Comparison of ENCODE assay signal across 17 mouse cellular contexts in the genomic region with DNA sequence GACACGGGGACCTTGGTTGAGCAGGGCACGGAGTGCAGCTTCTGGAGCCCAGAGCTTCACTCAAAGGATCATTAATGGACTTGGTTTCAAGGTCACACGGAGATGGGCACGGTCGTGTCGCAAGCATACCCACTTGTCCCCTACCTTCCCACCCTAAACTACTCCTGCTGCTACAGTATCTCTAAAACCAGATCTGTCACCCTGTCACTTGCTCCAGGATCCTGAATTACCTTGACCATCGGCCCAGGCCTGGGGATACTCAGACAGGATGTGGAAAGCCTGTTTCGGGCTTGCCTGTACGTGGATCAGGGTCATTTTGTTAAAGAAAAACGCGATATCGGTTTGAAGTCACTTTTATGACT. TPM values are rescaled to one million over a fixed set of nuclear protein-coding genes. Genes with fewer than 3 reads are reported as not detected.
DNase-seq lines count a peak whose midpoint lies in the region; ATAC-seq and TF ChIP-seq lines count a peak whose summit lies in the region.
"Had no signal": no experiment of that assay in that cellular context is flagged by ENCODE, and none has a peak within 500 bp of the region (broad histone marks: within the 10 kb centered on the region; RNA-seq: fewer than 3 reads in every experiment).

No protein-coding gene starts in this region.

- TF ChIP-seq CTCF in kidney, adult 2 months (conservative IDR thresholded peaks at IDR 0.05; ENCODE audit: insufficient read depth, insufficient read length, low read depth, low read length) = no peak

- no peaks in the 10 kb centered on the region for H3K27me3 ChIP-seq in kidney, adult 2 months (replicated peaks; ENCODE audit: control insufficient read depth, insufficient read depth, low read length)
- peaks cover 88% of the 10 kb centered on the region for H3K27me3 ChIP-seq in hindbrain, embryonic 15.5 days
- H3K27me3 ChIP-seq in kidney, embryonic 15.5 days = peaks cover 4% of the 10 kb centered on the region; the same call in 1 of the 2 replicates
- H3K27me3 ChIP-seq in neural tube, embryonic 12.5 days (replicated peaks) = no peaks in the 10 kb centered on the region
- peaks cover 97% of the 10 kb centered on the region for H3K27me3 ChIP-seq in forebrain, embryonic 14.5 days (replicated peaks; ENCODE audit: control insufficient read depth, insufficient read depth, low read length)
- H3K27me3 ChIP-seq: Patski had no signal

- ATAC-seq in hindbrain, embryonic 15.5 days (ENCODE audit: low FRiP score, low read depth) = no peak
- ATAC-seq in kidney, embryonic 15.5 days (replicated peaks; ENCODE audit: low FRiP score) = no peak
- ATAC-seq in neural tube, embryonic 12.5 days (ENCODE audit: low FRiP score, low read depth) = no peak
- ATAC-seq in monocyte, adult 5-6 weeks (replicated peaks; ENCODE audit: insufficient number of reproducible peaks, low FRiP score, low TSS enrichment, poor library complexity, severe bottlenecking) = no peak
- ATAC-seq in forebrain, embryonic 14.5 days = no peak
- ATAC-seq: forebrain, embryonic 15.5 days; liver, embryonic 12.5 days; Patski had no signal

- 16% methylated on average over 12 of the region's 12 CpGs for WGBS in kidney, adult 2 months
- 9% methylated on average over 12 of the region's 12 CpGs for WGBS in hindbrain, embryonic 15.5 days
- WGBS in kidney, embryonic 15.5 days = 5% methylated on average over 12 of the region's 12 CpGs
- WGBS in neural tube, embryonic 12.5 days = 1% methylated on average over 12 of the region's 12 CpGs
- WGBS in forebrain, embryonic 14.5 days = 6% methylated on average over 12 of the region's 12 CpGs

- peaks cover 16% of the 10 kb centered on the region for H3K4me1 ChIP-seq in kidney, adult 2 months (ENCODE audit: control insufficient read depth, insufficient read depth, low read length)
- H3K4me1 ChIP-seq in hindbrain, embryonic 15.5 days (replicated peaks) = peaks cover 17% of the 10 kb centered on the region
- H3K4me1 ChIP-seq in kidney, embryonic 15.5 days = peaks cover 75% of the 10 kb centered on the region
- H3K4me1 ChIP-seq in neural tube, embryonic 12.5 days = peaks cover 40% of the 10 kb centered on the region
- no peaks in the 10 kb centered on the region for H3K4me1 ChIP-seq in forebrain, embryonic 14.5 days (ENCODE audit: control insufficient read depth, insufficient read depth, low read length)

- H3K36me3 ChIP-seq in kidney, adult 2 months (ENCODE audit: control insufficient read depth, insufficient read depth, low read length) = peaks cover 2% of the 10 kb centered on the region; the same call in 1 of the 2 replicates
- H3K36me3 ChIP-seq in hindbrain, embryonic 15.5 days = no peaks in the 10 kb centered on the region
- peaks cover 20% of the 10 kb centered on the region for H3K36me3 ChIP-seq in kidney, embryonic 15.5 days
- H3K36me3 ChIP-seq in neural tube, embryonic 12.5 days = peaks cover 18% of the 10 kb centered on the region
- no peaks in the 10 kb centered on the region for H3K36me3 ChIP-seq in forebrain, embryonic 14.5 days (ENCODE audit: control insufficient read depth, insufficient read depth, low read length)
- H3K36me3 ChIP-seq: embryonic facial prominence, embryonic 13.5 days; forebrain, embryonic 15.5 days; liver, embryonic 12.5 days; midbrain, embryonic 12.5 days had no signal

- peak overlapping the region; percentile 53 for H3K4me2 ChIP-seq in hindbrain, embryonic 15.5 days
- peak overlapping the region; percentile 92 for H3K4me2 ChIP-seq in kidney, embryonic 15.5 days
- H3K4me2 ChIP-seq in neural tube, embryonic 12.5 days (replicated peaks) = peak overlapping the region; percentile 99
- H3K4me2 ChIP-seq in forebrain, embryonic 14.5 days (ENCODE audit: low read length) = no peak overlapping the region
- H3K4me2 ChIP-seq: embryonic facial prominence, embryonic 13.5 days; forebrain, embryonic 15.5 days; liver, embryonic 12.5 days; midbrain, embryonic 12.5 days had no signal

- H3K9ac ChIP-seq in hindbrain, embryonic 15.5 days = no peak overlapping the region
- peak overlapping the region; percentile 62 for H3K9ac ChIP-seq in kidney, embryonic 15.5 days
- H3K9ac ChIP-seq in neural tube, embryonic 12.5 days = peak overlapping the region; percentile 100
- no peak overlapping the region for H3K9ac ChIP-seq in forebrain, embryonic 14.5 days (ENCODE audit: low read length)
- H3K9ac ChIP-seq: embryonic facial prominence, embryonic 13.5 days; forebrain, embryonic 15.5 days; liver, embryonic 12.5 days; midbrain, embryonic 12.5 days had no signal

- DNase-seq in kidney, adult 2 months = no peak
- DNase-seq in kidney, postnatal 10 days = no peak
- DNase-seq in forebrain, embryonic 14.5 days (ENCODE audit: low spot score) = no peak
- DNase-seq in cerebellum, adult 8-10 months = no peak
- DNase-seq: cerebellum, adult 9-11 months; heart, adult 18-20 months; heart, postnatal 36 days had no signal

- H3K27ac ChIP-seq in kidney, adult 2 months (ENCODE audit: insufficient read depth, low read depth, low read length) = peak overlapping the region; percentile 39
- H3K27ac ChIP-seq in hindbrain, embryonic 15.5 days (replicated peaks) = no peak overlapping the region
- H3K27ac ChIP-seq in kidney, embryonic 15.5 days = peak overlapping the region; percentile 90
- H3K27ac ChIP-seq in neural tube, embryonic 12.5 days = peak overlapping the region; percentile 99
- H3K27ac ChIP-seq in forebrain, embryonic 14.5 days (ENCODE audit: low read depth, low read length) = no peak overlapping the region
- H3K27ac ChIP-seq: embryonic facial prominence, embryonic 13.5 days; forebrain, embryonic 15.5 days; liver, embryonic 12.5 days; midbrain, embryonic 12.5 days had no signal

- H3K9me3 ChIP-seq in hindbrain, embryonic 15.5 days = no peaks in the 10 kb centered on the region
- no peaks in the 10 kb centered on the region for H3K9me3 ChIP-seq in kidney, embryonic 15.5 days (replicated peaks)
- H3K9me3 ChIP-seq in neural tube, embryonic 12.5 days = no peaks in the 10 kb centered on the region
- no peaks in the 10 kb centered on the region for H3K9me3 ChIP-seq in forebrain, embryonic 14.5 days (replicated peaks; ENCODE audit: control insufficient read depth, low read length)
- H3K9me3 ChIP-seq: embryonic facial prominence, embryonic 13.5 days; forebrain, embryonic 15.5 days; liver, embryonic 12.5 days; midbrain, embryonic 12.5 days had no signal

- peak overlapping the region; percentile 39 for H3K4me3 ChIP-seq in kidney, adult 2 months (ENCODE audit: insufficient read depth, low read depth, low read length)
- H3K4me3 ChIP-seq in hindbrain, embryonic 15.5 days = peak overlapping the region; percentile 22; the same call in 1 of the 2 replicates
- peak overlapping the region; percentile 69 for H3K4me3 ChIP-seq in kidney, embryonic 15.5 days (replicated peaks)
- peak overlapping the region; percentile 92 for H3K4me3 ChIP-seq in neural tube, embryonic 12.5 days
- H3K4me3 ChIP-seq in forebrain, embryonic 14.5 days (ENCODE audit: low read depth, low read length) = no peak overlapping the region
- H3K4me3 ChIP-seq: embryonic facial prominence, embryonic 13.5 days; forebrain, embryonic 15.5 days; midbrain, embryonic 12.5 days had no signal

- no peak for TF ChIP-seq POLR2A in kidney, adult 2 months (IDR thresholded peaks at IDR 0.05; ENCODE audit: low read depth, low read length)

RNA-seq across cellular contexts. Expression of gene Hoxa6, which starts 1.1 kb away (rescaled TPM):
- polyA plus RNA-seq in kidney, adult 2 months (2012; rRNA removed) = 2.4 and 3.4 TPM in 2 replicates
- 10.4 and 13.4 TPM in 2 replicates for polyA plus RNA-seq in hindbrain, embryonic 15.5 days (2015; fragmentation: Nextera tagmentation; extraction: Ambion mirVana)
- polyA plus RNA-seq in kidney, embryonic 15.5 days (2015; fragmentation: Nextera tagmentation; extraction: Ambion mirVana) = 4.2 and 4.3 TPM in 2 replicates
- 34.7 and 34.9 TPM in 2 replicates for polyA plus RNA-seq in neural tube, embryonic 12.5 days (2016; fragmentation: Nextera tagmentation; extraction: Ambion mirVana)
- total RNA-seq in monocyte, adult 5-6 weeks (2017) = not detected in 3 replicates
- polyA plus RNA-seq in forebrain, embryonic 14.5 days (2014; fragmentation: Nextera tagmentation; extraction: Ambion mirVana) = not detected in 2 replicates
- total RNA-seq: heart, adult 18-20 months; heart, postnatal 36 days; layer of hippocampus, postnatal 10 days had no signal
- polyA plus RNA-seq: forebrain, embryonic 15.5 days; midbrain, embryonic 12.5 days had no signal

RNA-seq across cellular contexts. Expression of gene Hoxa3, which starts 3.5 kb away (rescaled TPM):
- 7.4 and 7.6 TPM in 2 replicates for polyA plus RNA-seq in kidney, adult 2 months (2012; rRNA removed)
- 15.7 and 16.3 TPM in 2 replicates for polyA plus RNA-seq in hindbrain, embryonic 15.5 days (2015; fragmentation: Nextera tagmentation; extraction: Ambion mirVana)
- 9.5 and 11.8 TPM in 2 replicates for polyA plus RNA-seq in kidney, embryonic 15.5 days (2015; fragmentation: Nextera tagmentation; extraction: Ambion mirVana)
- 21.1 and 25.1 TPM in 2 replicates for polyA plus RNA-seq in neural tube, embryonic 12.5 days (2016; fragmentation: Nextera tagmentation; extraction: Ambion mirVana)
- total RNA-seq in monocyte, adult 5-6 weeks (2017) = 0.29 TPM in 1 of 3 replicates, not detected in the others
- polyA plus RNA-seq in forebrain, embryonic 14.5 days (2014; fragmentation: Nextera tagmentation; extraction: Ambion mirVana) = not detected in 2 replicates
- total RNA-seq: layer of hippocampus, postnatal 10 days had no signal
- polyA plus RNA-seq: forebrain, embryonic 15.5 days; midbrain, embryonic 12.5 days had no signal

RNA-seq across cellular contexts. Expression of gene Gm28308, which starts 3.5 kb away (rescaled TPM):
- 0.78 and 2.9 TPM in 2 replicates for polyA plus RNA-seq in kidney, adult 2 months (2012; rRNA removed)
- polyA plus RNA-seq in hindbrain, embryonic 15.5 days (2015; fragmentation: Nextera tagmentation; extraction: Ambion mirVana) = not detected in 2 replicates
- polyA plus RNA-seq in kidney, embryonic 15.5 days (2015; fragmentation: Nextera tagmentation; extraction: Ambion mirVana) = 0.92 TPM in 1 of 2 replicates, not detected in the other
- polyA plus RNA-seq in neural tube, embryonic 12.5 days (2016; fragmentation: Nextera tagmentation; extraction: Ambion mirVana) = not detected in 2 replicates
- total RNA-seq in monocyte, adult 5-6 weeks (2017) = 5.6 TPM in 1 of 3 replicates, not detected in the others
- polyA plus RNA-seq in forebrain, embryonic 14.5 days (2014; fragmentation: Nextera tagmentation; extraction: Ambion mirVana) = not detected in 2 replicates
- total RNA-seq: heart, adult 18-20 months; heart, postnatal 36 days; layer of hippocampus, postnatal 10 days had no signal
- polyA plus RNA-seq: embryonic facial prominence, embryonic 13.5 days; forebrain, embryonic 15.5 days; liver, embryonic 12.5 days; midbrain, embryonic 12.5 days had no signal

RNA-seq across cellular contexts. Expression of gene Hoxa5, which starts 5.3 kb away (rescaled TPM):
- polyA plus RNA-seq in kidney, adult 2 months (2012; rRNA removed) = 6.9 and 8.1 TPM in 2 replicates
- 105 and 115 TPM in 2 replicates for polyA plus RNA-seq in hindbrain, embryonic 15.5 days (2015; fragmentation: Nextera tagmentation; extraction: Ambion mirVana)
- 11.0 and 11.5 TPM in 2 replicates for polyA plus RNA-seq in kidney, embryonic 15.5 days (2015; fragmentation: Nextera tagmentation; extraction: Ambion mirVana)
- 72.6 and 76.1 TPM in 2 replicates for polyA plus RNA-seq in neural tube, embryonic 12.5 days (2016; fragmentation: Nextera tagmentation; extraction: Ambion mirVana)
- total RNA-seq in monocyte, adult 5-6 weeks (2017) = 0.39 TPM in 1 of 3 replicates, not detected in the others
- polyA plus RNA-seq in forebrain, embryonic 14.5 days (2014; fragmentation: Nextera tagmentation; extraction: Ambion mirVana) = 0.26 TPM in 1 of 2 replicates, not detected in the other
- total RNA-seq: layer of hippocampus, postnatal 10 days had no signal
- polyA plus RNA-seq: forebrain, embryonic 15.5 days; midbrain, embryonic 12.5 days had no signal

RNA-seq across cellular contexts. Expression of gene Hoxa7, which starts 12.0 kb away (rescaled TPM):
- 44.1 and 45.9 TPM in 2 replicates for polyA plus RNA-seq in kidney, adult 2 months (2012; rRNA removed)
- polyA plus RNA-seq in hindbrain, embryonic 15.5 days (2015; fragmentation: Nextera tagmentation; extraction: Ambion mirVana) = 8.3 and 20.5 TPM in 2 replicates
- polyA plus RNA-seq in kidney, embryonic 15.5 days (2015; fragmentation: Nextera tagmentation; extraction: Ambion mirVana) = 26.7 and 27.2 TPM in 2 replicates
- 81.2 and 102 TPM in 2 replicates for polyA plus RNA-seq in neural tube, embryonic 12.5 days (2016; fragmentation: Nextera tagmentation; extraction: Ambion mirVana)
- not detected in 3 replicates for total RNA-seq in monocyte, adult 5-6 weeks (2017)
- not detected in 2 replicates for polyA plus RNA-seq in forebrain, embryonic 14.5 days (2014; fragmentation: Nextera tagmentation; extraction: Ambion mirVana)
- total RNA-seq: layer of hippocampus, postnatal 10 days had no signal
- polyA plus RNA-seq: embryonic facial prominence, embryonic 13.5 days; forebrain, embryonic 15.5 days; midbrain, embryonic 12.5 days had no signal

Comparison
In these comparisons a context has a peak if more than half of its experiments do, and no peak if none do; other contexts are left out.
1. H3K27ac ChIP-seq: peak in kidney, adult 2 months (single experiment), kidney, embryonic 15.5 days (single experiment) and neural tube, embryonic 12.5 days (single experiment); none in hindbrain, embryonic 15.5 days (single experiment) and forebrain, embryonic 14.5 days (single experiment).
2. H3K9ac ChIP-seq: peak in kidney, embryonic 15.5 days (single experiment) and neural tube, embryonic 12.5 days (single experiment); none in hindbrain, embryonic 15.5 days (single experiment) and forebrain, embryonic 14.5 days (single experiment).